Mouse (Mus musculus) lung, adult 2 months (tissue): Measurements from ENCODE around the gene Clec4e. TPM values are rescaled to one million over a fixed set of nuclear protein-coding genes. Genes with fewer than 3 reads are reported as not detected.
"Not testable (repeated sequence)": the region's sequence is repeated elsewhere in the genome, so short reads cannot be mapped to it uniquely, and the experiment has no call there.

Source experiments
- DNase-seq: peaks from one replicate; pipeline ENCODE4 v3.0.0; 2022
- H3K4me1 ChIP-seq: fragments of 200-500 bp; 2 replicates; pipeline ENCODE4 v1.6.1; 2011; ENCODE audit warnings: low read length; ENCODE audit not compliant: control insufficient read depth, insufficient read depth
- H3K4me3 ChIP-seq: fragments of 200-500 bp; replicated peaks from 2 replicates; pipeline ENCODE3; 2011; ENCODE audit warnings: low read depth, mild to moderate bottlenecking, control low read depth, low read length; ENCODE audit errors: extremely low read depth
- CTCF ChIP-seq: fragments of 200-500 bp; IDR thresholded peaks from 2 replicates; pipeline ENCODE4 v1.5.1; 2011; ENCODE audit warnings: mild to moderate bottlenecking, low read length, control low read depth; ENCODE audit not compliant: insufficient read depth
- POLR2A ChIP-seq: fragments of 200-500 bp; IDR thresholded peaks from 2 replicates; pipeline ENCODE4 v1.6.1; 2011; ENCODE audit warnings: low read depth, mild to moderate bottlenecking, control low read depth, low read length, borderline replicate concordance; ENCODE audit errors: extremely low read depth
- WGBS: fragments of 180-500 bp; shearing (Covaris S2); methylation state at CpG from one replicate; pipeline ENCODE4 v1.1.7; 2018; 5-methylcytosine and 5-hydroxymethylcytosine counted together
- polyA plus RNA-seq: library from polyadenylated mRNA; depleted of rRNA; stranded (reverse); fragments of >200 nt; gene quantifications from 2 replicates; pipeline ENCODE4 v1.2.3, GENCODE M21; 2012

The Clec4e gene
- polyA plus RNA-seq, 1 experiment = 0.85 TPM

DNA sequence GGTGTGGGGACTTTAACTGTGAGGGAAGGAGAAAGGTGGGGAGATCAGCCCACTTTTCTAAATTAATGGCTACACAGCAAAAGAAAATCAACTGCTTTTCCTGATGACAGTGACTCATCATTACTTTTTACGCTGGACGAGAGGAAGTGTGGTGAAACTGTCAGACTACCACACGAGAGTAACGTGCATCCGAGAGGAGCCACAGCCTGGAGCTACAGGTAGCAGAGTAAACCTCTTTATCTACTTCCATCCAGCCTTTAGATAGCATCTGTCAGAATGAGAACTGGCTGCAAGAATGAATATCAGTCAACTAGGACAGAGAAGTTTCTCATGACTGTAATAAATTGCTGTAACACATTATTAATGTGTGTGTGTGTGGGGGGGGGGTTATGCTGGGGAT lies 22.7 kb downstream of the Clec4e start:
- TF ChIP-seq CTCF = no peak
- TF ChIP-seq POLR2A = no peak
- DNase-seq = no peak
- Histone ChIP-seq H3K4me1 (no peaks in the 10 kb centered on the region), H3K4me3 (no peak overlapping the region)
- 66% methylated on average over 5 of the region's 5 CpGs for WGBS

DNA sequence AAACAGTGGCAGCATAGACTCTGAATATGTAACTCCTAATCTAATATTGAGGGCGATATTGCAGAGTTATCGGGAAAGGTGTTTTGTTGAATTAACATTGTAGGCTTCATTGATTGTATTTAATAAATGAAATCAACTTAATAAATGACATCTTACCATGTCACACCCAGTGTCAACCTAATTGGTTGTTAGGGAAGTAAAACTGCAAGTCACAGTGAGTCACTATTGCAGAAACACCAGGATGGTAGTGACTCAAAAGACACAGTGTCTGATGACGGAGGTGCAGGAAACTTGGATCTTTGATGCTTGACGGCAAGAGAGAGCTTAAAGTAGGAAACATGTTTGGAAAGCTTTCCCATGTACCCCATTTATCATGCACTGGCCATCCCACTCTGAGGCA lies 23.9 kb downstream of the Clec4e start:
- no peaks in the 10 kb centered on the region for H3K4me1 ChIP-seq
- TF ChIP-seq CTCF (no peak), POLR2A (no peak)
- DNase-seq = no peak
- H3K4me3 ChIP-seq = no peak overlapping the region
- WGBS = 81% methylated on average over 4 of the region's 4 CpGs

DNA sequence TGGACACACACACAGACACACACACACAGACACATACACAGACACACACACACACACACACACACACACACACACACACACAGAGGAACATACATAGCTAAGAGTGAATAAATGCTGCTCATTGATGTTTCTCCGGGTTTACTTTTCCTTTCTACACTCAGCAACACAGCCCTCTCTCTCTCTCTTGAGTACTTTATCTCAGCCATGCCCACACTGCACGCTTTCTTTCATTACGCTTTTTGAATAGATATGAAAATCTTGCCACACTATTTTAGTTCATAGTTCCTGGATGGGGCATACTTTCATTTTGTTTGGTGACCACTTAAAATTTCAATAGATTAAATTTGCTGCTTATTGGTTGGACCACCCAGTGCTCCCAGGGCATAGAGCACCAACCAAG lies 25.5 kb downstream of the Clec4e start:
- DNase-seq = no peak
- H3K4me3 ChIP-seq = no peak overlapping the region
- 82% methylated on average over 3 of the region's 3 CpGs for WGBS
- no peak for TF ChIP-seq POLR2A
- no peak for TF ChIP-seq CTCF
- H3K4me1 ChIP-seq = no peaks in the 10 kb centered on the region

DNA sequence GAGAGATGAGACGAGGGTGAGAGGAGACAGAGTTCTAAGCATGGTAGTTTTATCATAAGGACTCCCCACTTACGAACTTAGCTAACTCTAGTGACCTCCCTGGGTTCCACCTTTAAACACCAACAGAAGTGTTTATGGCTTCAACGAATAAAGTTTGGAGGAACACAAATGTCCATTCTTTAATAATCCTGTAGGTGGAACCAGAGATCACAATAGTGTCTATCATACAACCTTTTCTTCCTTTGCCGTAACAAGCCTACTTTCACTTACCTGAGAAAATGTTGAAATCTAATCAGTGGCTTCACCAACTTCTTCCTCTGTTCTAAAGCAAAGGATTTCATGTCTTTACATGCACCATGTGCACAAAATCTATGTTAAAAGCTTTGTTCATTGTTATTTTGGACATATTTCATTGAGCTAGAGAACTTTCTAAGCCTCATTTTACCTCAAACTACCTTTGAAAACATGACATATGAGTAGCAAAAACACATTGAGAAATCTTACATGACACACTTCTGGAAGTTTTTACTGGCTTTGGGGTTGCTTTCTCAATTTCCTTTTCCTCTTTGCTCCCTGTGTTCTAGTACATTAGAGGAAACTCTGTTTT lies 28.0 kb downstream of the Clec4e start, which contains the start of gene Clec4d:
Gene Clec4d, plus strand, starts transcription at position 557 of the 607 bp plus-strand sequence.
- DNase-seq = no peak
- TF ChIP-seq CTCF (no peak), POLR2A (no peak)
- Histone ChIP-seq H3K4me3 (no peak within 1 kb of the TSS), H3K4me1 (no peaks in the 10 kb centered on the region)
- 62% methylated on average over 4 of the region's 4 CpGs for WGBS

DNA sequence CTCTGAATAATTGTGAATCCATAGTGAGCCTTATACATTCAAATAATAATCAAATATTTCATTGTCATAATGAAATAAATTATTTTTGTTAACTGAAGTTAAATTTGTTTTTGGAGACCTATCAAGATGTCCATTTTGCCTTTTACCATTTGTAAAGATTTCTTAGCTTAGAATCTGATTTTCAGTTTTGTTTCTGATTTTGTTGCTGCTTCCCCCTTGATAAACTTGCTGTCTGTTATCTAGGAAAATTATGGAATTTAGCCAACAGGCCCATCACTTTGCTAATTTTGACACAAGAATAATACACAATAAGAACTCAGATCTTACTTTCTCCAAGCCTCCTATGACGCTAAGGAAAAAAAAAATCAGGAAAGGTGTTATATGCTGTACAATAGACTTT lies 28.8 kb downstream of the Clec4e start:
- no peak for DNase-seq
- no peaks in the 10 kb centered on the region for H3K4me1 ChIP-seq
- TF ChIP-seq POLR2A (no peak), CTCF (no peak)
- WGBS = 77% methylated on average over 1 of the region's 1 CpGs
- no peak overlapping the region for H3K4me3 ChIP-seq

DNA sequence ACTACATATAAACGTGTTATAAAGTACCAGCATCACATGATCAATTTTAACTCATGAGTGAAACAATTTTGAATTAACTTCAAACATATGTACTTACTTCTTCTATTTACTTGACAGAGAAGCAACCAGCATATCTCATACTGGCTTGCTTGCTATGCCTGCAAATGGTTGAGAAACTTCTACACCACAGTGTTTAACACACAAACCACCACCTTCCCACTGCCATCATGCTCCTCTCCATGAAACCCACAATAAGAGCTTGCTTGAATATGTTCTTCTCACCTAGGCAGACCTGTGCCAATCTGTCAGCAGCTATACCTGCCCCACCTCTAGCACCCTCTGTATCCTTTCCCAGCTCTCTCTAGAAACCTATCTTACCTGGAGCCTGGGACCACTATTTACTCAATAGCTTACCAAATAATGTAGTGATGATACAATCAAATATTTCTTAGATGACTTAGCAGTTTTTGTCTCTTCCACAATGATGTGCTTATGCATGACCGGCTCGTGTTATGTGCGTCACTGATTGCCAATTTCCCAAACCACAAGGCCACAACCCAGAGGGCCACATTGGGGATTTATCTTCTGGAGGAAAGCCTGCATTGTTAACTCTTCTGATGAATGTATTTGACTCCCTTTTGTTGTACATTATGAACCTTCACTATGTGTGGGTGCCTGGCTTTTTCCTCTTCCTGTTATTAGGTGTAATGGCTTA lies 29.6 kb downstream of the Clec4e start:
- Histone ChIP-seq H3K4me1 (no peaks in the 10 kb centered on the region), H3K4me3 (no peak overlapping the region)
- WGBS = 78% methylated on average over 4 of the region's 4 CpGs
- no peak for DNase-seq
- no peak for TF ChIP-seq CTCF
- TF ChIP-seq POLR2A = no peak

DNA sequence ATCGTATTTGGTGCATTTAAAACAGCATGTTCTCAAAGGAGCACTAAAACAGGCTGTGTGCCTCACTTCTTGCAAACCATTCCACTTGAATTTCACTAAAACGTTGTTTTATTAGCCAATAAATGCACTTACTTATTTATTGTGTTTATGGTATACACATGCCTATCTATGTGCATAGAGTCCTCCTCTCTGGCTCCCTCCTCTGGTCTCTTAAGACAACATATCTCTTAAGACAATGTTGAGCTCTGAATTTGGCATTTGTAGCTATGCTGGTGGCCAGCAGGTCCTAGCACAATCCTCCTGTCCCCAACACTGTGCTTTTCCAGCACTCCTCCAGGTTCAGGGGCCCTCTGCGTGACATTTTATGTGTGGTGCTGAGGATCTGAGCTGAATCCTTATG lies 30.7 kb downstream of the Clec4e start:
- DNase-seq = no peak
- 69% methylated on average over 3 of the region's 3 CpGs for WGBS
- Histone ChIP-seq H3K4me1 (no peaks in the 10 kb centered on the region), H3K4me3 (no peak overlapping the region)
- TF ChIP-seq POLR2A (no peak), CTCF (no peak)

DNA sequence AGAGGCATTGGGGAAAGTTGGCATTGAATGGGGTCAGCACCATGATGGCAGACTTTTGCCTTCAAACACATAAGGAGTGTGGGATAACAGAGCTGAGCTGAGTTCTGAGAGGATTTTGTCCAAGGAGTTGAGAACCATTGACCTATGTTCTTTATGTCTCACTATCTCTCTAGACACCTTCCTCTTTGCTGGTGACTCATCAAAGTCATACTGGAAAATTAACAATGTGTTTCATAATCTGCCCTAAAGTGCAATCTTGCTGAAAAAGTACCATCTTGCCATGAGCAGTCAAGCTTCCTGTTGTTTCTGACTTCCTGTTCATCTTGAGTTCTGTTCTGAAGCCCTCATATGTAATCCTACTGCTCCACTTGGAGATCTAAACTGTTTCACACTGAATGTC lies 36.9 kb downstream of the Clec4e start:
- TF ChIP-seq CTCF = no peak
- no peak for TF ChIP-seq POLR2A
- DNase-seq = no peak
- Histone ChIP-seq H3K4me3 (no peak overlapping the region), H3K4me1 (no peaks in the 10 kb centered on the region)

DNA sequence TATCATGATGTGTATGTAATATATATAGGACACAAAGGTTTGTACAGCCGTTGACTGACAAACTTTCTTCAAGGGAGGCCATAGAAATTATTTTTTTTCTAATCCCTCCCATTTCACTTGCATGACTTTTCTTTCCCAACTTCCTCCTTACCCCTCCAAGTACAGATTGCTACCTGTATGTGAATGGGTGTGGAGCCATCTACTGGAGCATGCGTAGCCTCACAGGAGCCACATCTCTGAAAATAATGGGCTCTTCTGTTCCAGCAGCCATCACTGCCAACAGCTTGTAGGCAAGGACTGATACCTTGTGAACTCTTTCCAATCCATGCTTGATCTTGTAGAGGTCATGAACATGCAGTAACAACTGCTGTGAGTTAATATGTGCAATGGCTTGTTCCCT lies 40.8 kb downstream of the Clec4e start:
- not testable (repeated sequence) for H3K4me1 ChIP-seq, DNase-seq, H3K4me3 ChIP-seq
- 72% methylated on average over 2 of the region's 2 CpGs for WGBS

DNA sequence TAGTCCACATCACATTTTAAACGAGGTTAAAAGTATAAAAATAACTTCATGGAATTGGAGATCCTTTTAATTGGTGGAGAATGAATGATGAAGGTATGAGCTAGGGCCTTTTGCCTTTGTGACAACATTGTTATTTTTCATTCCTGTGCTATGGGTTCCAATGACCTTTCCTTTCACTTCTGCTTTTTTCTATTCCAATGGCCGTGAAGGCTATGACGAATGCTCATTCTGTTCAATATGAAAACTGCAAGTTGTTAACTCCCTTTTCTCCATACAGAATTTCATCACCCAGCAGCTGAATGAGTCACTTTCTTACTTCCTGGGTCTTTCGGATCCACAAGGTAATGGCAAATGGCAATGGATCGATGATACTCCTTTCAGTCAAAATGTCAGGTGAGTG lies 45.5 kb downstream of the Clec4e start:
- DNase-seq = no peak
- Histone ChIP-seq H3K4me3 (no peak overlapping the region), H3K4me1 (no peaks in the 10 kb centered on the region)
- TF ChIP-seq CTCF (no peak), POLR2A (no peak)
- 70% methylated on average over 5 of the region's 5 CpGs for WGBS
